Mouse (Mus musculus) retina, embryonic 14.5 days (tissue): ENCODE measurements at regions not wholly inside any gene's neighbourhood (a gene's known extent, or its start where the extent isn't known, plus 50 kb on each side); places are given as distances from the start of the nearest gene placed in this dataset.

Experiments used
- DNase-seq: peaks from one replicate; pipeline ENCODE4 v3.0.0-alpha.2; 2015; ENCODE audit warnings: low spot score

DNA sequence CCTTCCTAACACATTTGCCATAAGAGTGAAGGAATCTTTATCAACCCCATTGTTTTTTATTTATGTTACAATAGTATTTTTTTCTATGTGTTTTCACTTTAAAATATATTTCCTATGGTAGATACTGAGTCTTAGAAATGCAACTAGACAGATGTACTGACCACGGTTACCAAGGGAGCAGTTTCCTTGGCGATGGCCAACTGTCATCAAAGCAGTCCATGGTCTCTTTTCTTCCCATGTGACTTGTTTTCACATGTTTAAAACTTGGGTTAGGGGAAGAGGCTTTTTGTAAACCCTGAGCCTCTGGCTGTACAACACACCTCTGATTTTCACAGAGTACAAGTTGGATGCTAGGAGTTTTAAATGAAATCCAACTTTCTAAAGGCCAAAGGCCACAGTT is 411.9 kb upstream of the Gm765 start:
- DNase-seq, result peak; percentile 9

- DNase-seq, result no peak
Observed at GRCm38 (mm10) chr6:98748618-98749017, 406.1 kb upstream of the Gm765 start.

DNA sequence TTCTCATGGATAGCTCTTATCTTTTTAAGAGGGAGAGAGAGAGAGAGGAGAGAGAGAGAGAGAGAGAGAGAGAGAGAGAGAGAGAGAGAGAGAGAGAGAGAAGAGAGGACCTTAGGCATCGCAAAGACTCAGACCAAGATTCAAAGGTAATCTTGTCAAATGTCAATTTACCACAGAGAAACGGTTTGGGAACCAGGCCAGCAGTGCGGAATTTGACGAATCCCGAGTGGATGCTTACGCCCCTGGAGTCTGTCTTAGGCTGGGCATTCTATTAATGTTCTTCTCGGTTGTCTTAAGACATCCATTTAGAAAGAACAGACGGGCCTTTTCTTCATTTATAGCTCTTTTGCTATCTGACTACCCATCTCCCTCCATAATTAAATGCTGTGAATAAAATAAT is 404.4 kb upstream of the Gm765 start:
- DNase-seq, result no peak

DNA sequence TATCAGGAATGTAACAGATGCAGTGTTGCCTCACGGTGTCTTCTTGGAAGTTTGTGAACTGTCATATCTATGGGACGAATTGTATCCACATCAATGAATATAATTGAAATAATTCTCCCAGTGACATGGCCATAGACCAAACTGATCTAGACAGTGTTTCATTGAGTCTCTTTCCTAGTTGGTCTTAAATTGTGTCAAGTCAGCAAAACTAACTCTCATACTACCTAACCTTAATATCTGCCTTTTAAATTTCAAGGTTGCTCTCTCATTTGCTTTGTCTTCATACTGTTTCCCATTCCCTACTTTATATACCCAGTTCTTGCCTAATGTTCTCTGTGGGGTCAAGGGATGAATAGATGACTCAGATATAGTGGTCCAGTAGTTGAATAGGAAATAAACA is 397.9 kb upstream of the Gm765 start:
- no peak for DNase-seq

DNA sequence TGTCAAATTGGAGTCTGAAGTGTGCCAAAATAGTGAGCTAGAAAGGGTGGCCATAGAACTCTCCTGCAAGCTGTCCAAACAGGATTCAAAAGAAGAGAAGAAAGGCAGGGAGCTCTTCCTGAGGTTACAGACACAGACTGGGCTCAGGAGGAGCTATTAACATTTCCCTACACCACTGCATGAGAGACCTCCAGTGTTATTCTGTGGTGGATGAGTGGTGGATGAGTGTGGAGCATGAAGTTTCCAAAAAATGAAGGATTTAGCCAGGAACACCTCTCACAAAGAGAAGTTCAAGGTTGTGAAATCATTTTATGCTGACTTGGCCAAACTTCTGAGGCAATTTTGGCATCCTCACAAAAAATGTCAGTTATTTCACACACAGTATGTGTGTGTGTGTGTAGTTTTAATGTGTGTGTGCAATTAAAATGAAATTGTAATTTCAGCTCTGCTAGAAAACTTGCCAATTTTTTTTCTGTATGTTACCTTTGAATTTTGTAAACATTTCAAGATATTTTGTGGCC is 388.5 kb upstream of the Gm765 start:
- no peak for DNase-seq

DNA sequence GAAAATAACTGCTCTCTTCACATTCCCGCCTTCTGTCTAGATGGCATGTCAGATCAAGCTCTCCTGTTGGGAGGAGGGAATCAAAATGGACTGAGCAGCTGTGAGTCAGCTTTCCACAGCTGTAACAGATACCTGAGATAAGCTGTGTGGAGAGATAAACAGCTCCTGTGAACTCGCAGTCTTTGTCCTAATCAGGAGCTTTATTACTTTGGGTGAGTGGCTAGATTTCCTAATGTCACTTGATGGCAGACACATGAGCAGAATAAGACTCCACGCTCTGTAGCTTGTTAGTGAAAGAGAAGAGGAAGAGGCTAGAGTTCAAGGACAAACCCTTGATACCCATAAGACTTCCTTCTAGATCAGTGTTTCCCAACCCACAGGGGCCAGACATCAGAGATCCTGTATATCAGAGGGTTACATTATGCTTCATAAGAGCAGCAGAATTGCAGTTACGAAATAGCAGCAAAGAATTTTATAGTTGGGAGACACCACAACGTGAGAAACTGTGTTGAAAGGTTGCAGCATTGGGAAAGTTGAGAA is 384.1 kb upstream of the Gm765 start:
- no peak for DNase-seq

DNA sequence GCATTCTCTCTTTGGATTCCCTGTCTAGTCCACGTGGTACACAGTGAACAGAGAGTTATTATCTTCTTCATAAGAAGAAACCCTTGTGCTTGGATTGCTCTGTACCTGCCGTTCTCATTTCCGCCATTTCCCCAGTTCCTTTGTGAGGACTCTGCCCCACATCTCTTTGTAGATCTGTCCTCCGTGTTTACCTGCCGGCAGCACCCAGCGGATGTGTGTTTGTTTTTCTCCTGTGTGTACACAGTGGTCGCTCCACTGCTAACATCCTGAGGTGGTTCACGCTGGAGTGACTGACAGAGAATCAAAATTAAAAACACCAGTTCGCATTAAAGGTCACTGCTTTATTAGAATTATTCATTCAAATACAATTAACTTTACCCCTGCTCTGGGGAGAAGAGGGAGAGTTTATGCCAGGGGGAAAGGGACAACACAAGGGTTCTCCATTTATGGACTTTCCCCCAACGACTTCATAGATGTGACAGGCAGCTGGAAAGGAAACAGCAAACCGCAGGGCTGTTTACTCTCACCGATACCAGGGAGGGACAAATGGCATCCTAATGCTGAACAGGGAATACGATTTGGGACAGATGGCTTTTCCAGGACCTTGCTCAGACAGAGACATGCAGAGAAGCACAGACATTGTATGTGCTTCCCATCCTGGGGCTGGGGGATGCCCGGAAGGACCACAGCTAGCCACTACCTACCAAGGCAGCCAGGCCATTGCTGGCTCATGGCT is 362.5 kb upstream of the Gm765 start:
- no peak for DNase-seq

GRCm38 (mm10) chr6:98697571-98697970 is 355.0 kb upstream of the Gm765 start:
- DNase-seq, result no peak

- DNase-seq, result no peak
Observed at GRCm38 (mm10) chr6:98693411-98693810, 350.9 kb upstream of the Gm765 start.

DNA sequence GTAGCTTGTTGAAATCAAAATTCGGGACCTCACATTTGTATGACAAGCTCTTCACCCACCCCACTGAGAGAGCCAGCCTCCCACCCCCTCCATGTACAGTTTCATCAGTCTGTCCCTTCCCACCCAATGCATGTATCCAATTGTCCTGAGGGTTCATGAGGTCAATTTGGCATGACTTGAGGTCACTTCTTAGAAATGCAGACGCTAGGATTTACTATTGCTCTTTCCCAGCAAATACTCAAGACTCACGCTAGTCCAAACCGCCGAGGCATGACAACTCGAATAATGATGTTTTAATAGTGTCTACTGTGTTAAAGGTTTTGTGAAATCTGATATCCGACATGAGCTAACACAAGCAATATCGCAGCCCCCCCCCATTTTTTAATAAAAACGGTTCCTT is 347.6 kb upstream of the Gm765 start:
- no peak for DNase-seq

- DNase-seq, result no peak
Observed at GRCm38 (mm10) chr6:98689395-98689794, 346.8 kb upstream of the Gm765 start.

DNA sequence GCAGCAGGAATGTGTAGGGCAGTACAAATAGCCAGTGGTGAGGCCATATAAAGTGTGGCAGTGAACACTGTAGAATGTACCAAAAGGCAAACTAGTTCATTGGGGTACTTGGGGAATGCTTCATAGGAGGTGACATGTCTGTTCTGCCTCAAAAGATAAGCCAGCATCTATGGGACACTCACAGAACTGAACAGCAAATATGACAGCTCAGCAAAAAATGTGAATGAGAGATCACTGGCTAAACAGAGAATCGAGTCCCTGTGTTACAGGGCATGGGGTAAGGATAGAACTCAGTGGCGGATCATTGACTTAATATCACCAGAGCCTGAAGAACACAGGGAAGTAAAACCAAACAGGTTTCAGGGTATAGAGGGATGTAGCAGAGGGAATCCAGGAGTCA is 346.1 kb upstream of the Gm765 start:
- no peak for DNase-seq

- DNase-seq, result no peak
Observed at GRCm38 (mm10) chr6:98666388-98666989, 323.9 kb upstream of the Gm765 start.

- DNase-seq, result no peak
Observed at GRCm38 (mm10) chr6:98651827-98652226, 309.3 kb upstream of the Gm765 start.

GRCm38 (mm10) chr6:98651315-98651714 is 308.8 kb upstream of the Gm765 start:
- no peak for DNase-seq

DNA sequence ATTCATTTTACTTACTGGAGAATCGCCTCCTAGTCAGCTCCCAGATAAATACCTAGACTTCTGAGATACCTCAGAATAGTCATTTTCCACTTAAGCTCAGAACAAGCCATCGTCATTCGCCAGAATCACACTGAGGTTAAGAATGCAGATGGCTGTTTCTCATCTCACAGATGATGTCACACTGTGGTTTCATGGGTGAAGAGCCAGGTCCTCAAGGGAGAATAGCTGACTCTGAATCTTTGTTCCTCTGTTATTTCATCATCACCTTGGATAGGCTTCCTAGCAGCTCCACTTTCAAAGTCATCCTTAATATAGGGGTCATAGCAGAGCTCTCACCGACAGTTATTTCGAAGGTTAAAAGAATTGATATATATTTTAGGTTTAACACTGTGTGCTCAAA is 297.8 kb upstream of the Gm765 start:
- DNase-seq, result no peak

DNA sequence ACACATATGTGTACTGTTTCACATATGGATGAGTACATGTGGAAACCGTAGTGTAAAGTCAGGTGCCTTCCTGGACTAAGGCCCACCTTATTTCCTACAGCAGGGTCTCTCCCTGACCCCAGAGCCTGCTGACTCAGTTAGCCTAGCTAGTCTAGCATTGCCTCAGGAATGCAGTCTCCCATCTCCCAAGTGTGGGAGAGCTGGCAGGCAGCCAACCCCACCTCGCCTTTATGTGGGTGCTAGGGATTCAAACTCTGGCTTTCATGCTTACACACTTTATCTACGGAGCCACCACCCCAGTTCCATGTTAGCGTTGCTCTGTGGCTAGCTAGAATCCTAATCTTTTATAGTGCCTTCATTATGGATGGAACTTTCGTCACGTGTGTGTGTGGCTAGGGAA is 293.3 kb upstream of the Gm765 start:
- DNase-seq, result no peak

DNA sequence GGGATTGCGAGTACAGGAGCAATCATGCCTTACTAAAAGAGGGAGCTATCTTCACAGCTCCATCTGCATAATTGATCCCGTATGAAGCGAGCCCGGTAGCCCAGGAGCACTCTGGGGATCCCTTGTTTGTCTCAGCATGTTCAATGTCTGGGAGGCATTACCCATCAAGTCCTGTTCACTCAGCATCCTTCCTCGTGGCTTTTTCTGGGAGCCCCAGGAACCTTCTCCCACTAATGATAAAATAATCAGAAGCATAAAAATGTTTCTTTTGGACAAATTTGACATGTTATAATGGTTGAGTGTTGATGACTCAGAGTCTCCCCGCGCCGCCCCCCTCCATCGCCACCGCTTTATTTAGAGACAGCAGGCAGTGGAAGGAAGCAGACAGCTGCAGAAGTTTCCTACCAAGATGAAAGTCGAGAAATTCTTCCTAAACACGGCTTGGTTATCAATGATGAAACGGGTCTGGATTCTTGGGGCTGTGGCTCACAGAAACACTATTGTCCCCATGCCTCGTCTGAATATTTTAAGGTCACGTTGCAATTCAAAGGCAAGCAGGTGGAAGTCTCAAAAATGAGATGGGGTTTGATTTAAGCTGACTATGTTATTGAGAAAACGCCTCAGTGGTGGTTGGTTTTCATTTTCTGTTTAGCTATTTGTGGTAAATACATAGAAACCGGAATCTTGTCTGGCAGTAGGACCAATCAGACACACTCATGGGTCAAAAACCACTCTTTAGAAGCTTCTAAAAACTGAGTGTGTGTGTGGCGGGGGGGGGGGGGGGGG is 289.9 kb upstream of the Gm765 start:
- DNase-seq, result peak; percentile 54

- DNase-seq, result no peak
Observed at GRCm38 (mm10) chr6:98631269-98631668, 288.7 kb upstream of the Gm765 start.

DNA sequence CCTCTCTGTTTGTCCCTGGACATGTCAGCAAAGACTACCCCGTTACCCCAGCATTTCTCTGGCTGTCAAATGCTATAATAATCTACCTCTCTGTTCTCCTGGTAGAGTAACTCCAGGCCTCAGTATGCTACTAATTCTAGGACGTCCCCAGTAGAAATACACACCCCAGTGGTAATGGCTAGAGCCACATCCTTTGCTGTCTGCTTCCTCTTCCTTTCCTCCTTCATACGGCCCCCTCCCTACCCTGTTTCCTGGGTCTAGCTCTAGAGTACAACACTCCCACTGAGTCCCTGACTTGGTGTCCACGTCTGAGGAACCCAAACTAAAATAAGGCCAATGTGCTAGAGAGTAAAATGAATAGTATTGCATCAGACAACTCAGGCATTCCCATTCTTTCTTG is 287.1 kb upstream of the Gm765 start:
- no peak for DNase-seq

- DNase-seq, result no peak
Observed at GRCm38 (mm10) chr6:98626435-98626834, 283.9 kb upstream of the Gm765 start.

DNA sequence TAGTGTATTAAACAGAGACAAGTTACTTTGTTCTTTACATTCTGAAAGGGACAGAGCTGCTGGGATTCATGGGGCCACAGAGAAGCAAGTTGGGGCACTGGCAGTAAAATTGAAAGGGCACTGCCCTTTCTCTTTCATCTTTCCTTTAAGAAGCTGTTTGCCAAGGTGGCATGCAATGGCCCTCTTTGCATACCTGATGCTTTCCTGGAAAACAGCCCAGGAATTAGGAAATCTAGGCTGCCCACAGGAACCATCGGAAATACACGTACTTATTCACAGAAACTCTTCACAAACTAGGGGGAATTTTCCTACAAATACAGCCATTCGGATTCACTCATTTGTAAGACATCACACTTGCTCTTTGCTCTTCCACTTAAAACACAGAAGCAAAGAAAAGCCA is 278.3 kb upstream of the Gm765 start:
- DNase-seq, result no peak

DNA sequence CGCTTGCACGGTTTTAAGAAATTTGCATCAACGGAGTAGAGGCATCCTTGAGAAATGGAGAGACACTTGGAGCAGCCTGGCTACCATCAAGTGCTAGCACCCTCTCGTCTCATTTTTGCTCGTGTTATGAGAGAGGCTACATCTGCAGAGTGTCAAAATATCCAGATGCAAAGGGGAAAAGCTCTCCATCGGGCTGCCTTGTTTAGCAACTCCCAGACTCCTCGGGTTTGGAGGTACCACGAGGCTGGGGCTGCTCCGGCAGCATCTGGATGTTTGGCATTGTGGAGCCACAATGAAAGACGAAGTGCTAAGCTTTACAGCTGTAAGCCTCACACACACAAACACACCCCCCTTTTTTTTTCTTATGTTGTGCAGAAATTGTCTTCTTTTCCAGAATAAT is 270.5 kb upstream of the Gm765 start:
- DNase-seq, result no peak
